In genomic region chr11:121673629-121674028, GRCm38 (mm10) we compare ENCODE assay signal across 7 mouse cellular contexts. TPM values are rescaled to one million over a fixed set of nuclear protein-coding genes. Genes with fewer than 3 reads are reported as not detected.
DNase-seq lines count a peak whose midpoint lies in the region; ATAC-seq and TF ChIP-seq lines count a peak whose summit lies in the region.

No protein-coding gene starts in this region.

- H3K4me3 ChIP-seq in liver, adult 2 months (ENCODE audit: insufficient read depth, low read depth, low read length): peak overlapping the region; percentile 34; the same call in 1 of the 2 replicates
- peak overlapping the region; percentile 69 for H3K4me3 ChIP-seq in embryonic facial prominence, embryonic 12.5 days
- H3K4me3 ChIP-seq in hindbrain, embryonic 16.5 days (ENCODE audit: low read length): peak overlapping the region; percentile 75
- H3K4me3 ChIP-seq in midbrain, postnatal 0 days (ENCODE audit: low read depth, low read length): peak overlapping the region; percentile 61

- no peak for ATAC-seq in embryonic facial prominence, embryonic 12.5 days (ENCODE audit: insufficient number of reproducible peaks, insufficient read depth, low FRiP score, low TSS enrichment)
- no peak for ATAC-seq in hindbrain, embryonic 16.5 days
- ATAC-seq in midbrain, postnatal 0 days (ENCODE audit: low FRiP score): no peak

- H3K9me3 ChIP-seq in embryonic facial prominence, embryonic 12.5 days: no peaks in the 10 kb centered on the region
- no peaks in the 10 kb centered on the region for H3K9me3 ChIP-seq in hindbrain, embryonic 16.5 days (ENCODE audit: control insufficient read depth, low read length)
- no peaks in the 10 kb centered on the region for H3K9me3 ChIP-seq in midbrain, postnatal 0 days (ENCODE audit: low read length)

- H3K9ac ChIP-seq in liver, adult 2 months (ENCODE audit: low read depth, low read length): peak overlapping the region; percentile 54
- peak overlapping the region; percentile 73; the same call in 1 of the 2 replicates for H3K9ac ChIP-seq in embryonic facial prominence, embryonic 12.5 days
- peak overlapping the region; percentile 67 for H3K9ac ChIP-seq in hindbrain, embryonic 16.5 days (ENCODE audit: low read depth, low read length)
- peak overlapping the region; percentile 42; the same call in 1 of the 2 replicates for H3K9ac ChIP-seq in midbrain, postnatal 0 days (replicated peaks; ENCODE audit: low read length, poor library complexity, severe bottlenecking)

- peaks cover 3% of the 10 kb centered on the region; the same call in 1 of the 2 replicates for H3K36me3 ChIP-seq in liver, adult 2 months (ENCODE audit: control insufficient read depth, insufficient read depth, low read length)
- peaks cover 3% of the 10 kb centered on the region; the same call in 1 of the 2 replicates for H3K36me3 ChIP-seq in embryonic facial prominence, embryonic 12.5 days
- no peaks in the 10 kb centered on the region for H3K36me3 ChIP-seq in hindbrain, embryonic 16.5 days (ENCODE audit: control insufficient read depth, insufficient read depth, low read length)
- no peaks in the 10 kb centered on the region for H3K36me3 ChIP-seq in midbrain, postnatal 0 days (ENCODE audit: insufficient read depth, low read length)

- WGBS in liver, adult 2 months: 62% methylated on average over 7 of the region's 7 CpGs
- WGBS in embryonic facial prominence, embryonic 12.5 days: 64% methylated on average over 7 of the region's 7 CpGs
- 69% methylated on average over 7 of the region's 7 CpGs for WGBS in hindbrain, embryonic 16.5 days
- WGBS in midbrain, postnatal 0 days: 69% methylated on average over 7 of the region's 7 CpGs

- peak overlapping the region; percentile 40 for H3K27ac ChIP-seq in liver, adult 2 months (replicated peaks; ENCODE audit: insufficient read depth, low read depth, low read length)
- peak overlapping the region; percentile 80 for H3K27ac ChIP-seq in embryonic facial prominence, embryonic 12.5 days
- H3K27ac ChIP-seq in hindbrain, embryonic 16.5 days (ENCODE audit: low read depth, low read length): peak overlapping the region; percentile 82
- H3K27ac ChIP-seq in midbrain, postnatal 0 days (ENCODE audit: low read depth, low read length): peak overlapping the region; percentile 95

- no peaks in the 10 kb centered on the region for H3K27me3 ChIP-seq in liver, adult 2 months (ENCODE audit: control insufficient read depth, insufficient read depth, low read length)
- H3K27me3 ChIP-seq in embryonic facial prominence, embryonic 12.5 days: no peaks in the 10 kb centered on the region
- H3K27me3 ChIP-seq in hindbrain, embryonic 16.5 days (replicated peaks; ENCODE audit: control insufficient read depth, insufficient read depth, low read length): no peaks in the 10 kb centered on the region
- H3K27me3 ChIP-seq in midbrain, postnatal 0 days (ENCODE audit: insufficient read depth, low read length): no peaks in the 10 kb centered on the region

- no peaks in the 10 kb centered on the region for H3K79me2 ChIP-seq in liver, adult 2 months (ENCODE audit: control insufficient read depth, insufficient read depth, low read length)

- TF ChIP-seq CTCF in liver, adult 2 months (IDR thresholded peaks at IDR 0.05; ENCODE audit: low read depth, low read length): no peak
- TF ChIP-seq CTCF in midbrain, postnatal 0 days (IDR thresholded peaks at IDR 0.05): no peak

- TF ChIP-seq POLR2A in liver, adult 2 months (IDR thresholded peaks at IDR 0.05; ENCODE audit: extremely low read depth, insufficient read depth, low read length): no peak

- peak overlapping the region; percentile 77 for H3K4me2 ChIP-seq in embryonic facial prominence, embryonic 12.5 days (replicated peaks)
- peak overlapping the region; percentile 74 for H3K4me2 ChIP-seq in hindbrain, embryonic 16.5 days (ENCODE audit: low read length)
- H3K4me2 ChIP-seq in midbrain, postnatal 0 days (ENCODE audit: low read depth, low read length, poor library complexity, severe bottlenecking): peak overlapping the region; percentile 66

- no peak for DNase-seq in liver, adult 2 months (ENCODE audit: extremely low read depth, low read depth, low spot score)
- DNase-seq in liver: no peak
- DNase-seq in midbrain, postnatal 0 days (ENCODE audit: low spot score): peak; percentile 15
- DNase-seq in B cell, adult 2 months: no peak
- DNase-seq in frontal cortex, postnatal 25 days (ENCODE audit: low spot score in 2 of 2): no peak

- peaks cover 2% of the 10 kb centered on the region for H3K4me1 ChIP-seq in liver, adult 2 months (ENCODE audit: control insufficient read depth, insufficient read depth, low read length)
- H3K4me1 ChIP-seq in embryonic facial prominence, embryonic 12.5 days: 0 out of 2 replicates have a peak, but pooled peaks cover 2% of the 10 kb centered on the region
- H3K4me1 ChIP-seq in hindbrain, embryonic 16.5 days (ENCODE audit: control insufficient read depth, insufficient read depth, low read depth, low read length): peaks cover 7% of the 10 kb centered on the region; the same call in 1 of the 2 replicates
- H3K4me1 ChIP-seq in midbrain, postnatal 0 days (ENCODE audit: insufficient read depth, low read length): no peaks in the 10 kb centered on the region

RNA-seq across cellular contexts. Expression of gene B3gntl1, which starts 0.7 kb away (rescaled TPM):
- total RNA-seq in liver, adult 2 months (2014; rRNA removed): 2.2 and 2.7 TPM in 2 replicates
- polyA plus RNA-seq in liver, adult 2 months (2012; rRNA removed): 1.9 and 2.4 TPM in 2 replicates
- 9.1 and 10.1 TPM in 2 replicates for polyA plus RNA-seq in embryonic facial prominence, embryonic 12.5 days (2016; fragmentation: Nextera tagmentation; extraction: Ambion mirVana)
- 7.3 and 7.8 TPM in 2 replicates for polyA plus RNA-seq in hindbrain, embryonic 16.5 days (2015; fragmentation: Nextera tagmentation; extraction: Ambion mirVana)
- total RNA-seq in midbrain, postnatal 0 days (2014; rRNA removed): 10.1 and 10.5 TPM in 2 replicates
- 5.8 and 6.6 TPM in 2 replicates for polyA plus RNA-seq in midbrain, postnatal 0 days (2015; fragmentation: Nextera tagmentation; extraction: Ambion mirVana)

RNA-seq across cellular contexts. Expression of gene Metrnl, which starts 27.7 kb away (rescaled TPM):
- 4.3 and 5.3 TPM in 2 replicates for total RNA-seq in liver, adult 2 months (2014; rRNA removed)
- 4.8 and 5.5 TPM in 2 replicates for polyA plus RNA-seq in liver, adult 2 months (2012; rRNA removed)
- 11.1 and 11.5 TPM in 2 replicates for polyA plus RNA-seq in embryonic facial prominence, embryonic 12.5 days (2016; fragmentation: Nextera tagmentation; extraction: Ambion mirVana)
- polyA plus RNA-seq in hindbrain, embryonic 16.5 days (2015; fragmentation: Nextera tagmentation; extraction: Ambion mirVana): 25.0 and 29.5 TPM in 2 replicates
- total RNA-seq in midbrain, postnatal 0 days (2014; rRNA removed): 10.2 and 15.8 TPM in 2 replicates
- 12.5 and 15.4 TPM in 2 replicates for polyA plus RNA-seq in midbrain, postnatal 0 days (2015; fragmentation: Nextera tagmentation; extraction: Ambion mirVana)

Comparison
In these comparisons a context has a peak if more than half of its experiments do, and no peak if none do; other contexts are left out.
1. H3K27ac ChIP-seq: peak in every context shown above with its lines; median percentile 95 in midbrain, postnatal 0 days; 82 in hindbrain, embryonic 16.5 days; 80 in embryonic facial prominence, embryonic 12.5 days; 40 in liver, adult 2 months.